Mouse (Mus musculus) neutrophil, adult 65 days (primary cell): Measurements from ENCODE around the gene Cyb5d1. TPM values are rescaled to one million over a fixed set of nuclear protein-coding genes. Genes with fewer than 3 reads are reported as not detected.

Source experiments
- total RNA-seq: library from RNA; stranded (reverse); gene quantifications from 2 replicates; pipeline ENCODE4 v1.2.4, GENCODE M21; 2023

Gene Cyb5d1
- 27.9 and 30.6 TPM in 2 replicates for total RNA-seq

GRCm38 (mm10) chr11:69395235-69395633 is at the start of gene Cyb5d1, which contains the start of gene Naa38:
TSS of gene Cyb5d1 (minus strand) at chr11:69395631.
TSS of gene Naa38 (plus strand) at chr11:69395487.

GRCm38 (mm10) chr11:69413221-69414181 is 18.1 kb upstream of the Cyb5d1 start, which contains the start of gene Kdm6b:
TSS of gene Kdm6b (minus strand) at chr11:69413675.

GRCm38 (mm10) chr11:69398059-69398458 is 2.6 kb upstream of the Cyb5d1 start, which contains the start of gene Tmem88:
TSS of gene Tmem88 (minus strand) at chr11:69398234.

GRCm38 (mm10) chr11:69369215-69369989 is 26.0 kb downstream of the Cyb5d1 start, which contains the start of gene Chd3:
TSS of gene Chd3 (minus strand) at chr11:69369406.

Other genes with a start within 250 kb of the Cyb5d1 start
- not detected in 2 replicates for gene Alox12b, start 238.6 kb downstream of the Cyb5d1 start, total RNA-seq
- gene Alox8, start 197.8 kb downstream of the Cyb5d1 start, total RNA-seq = 0.13 TPM in 1 of 2 replicates, not detected in the other
- not detected in 2 replicates for gene Gucy2e, start 158.6 kb downstream of the Cyb5d1 start, total RNA-seq
- 10.1 and 10.6 TPM in 2 replicates for gene Cntrob, start 71.9 kb downstream of the Cyb5d1 start, total RNA-seq
- gene Trappc1, start 71.7 kb downstream of the Cyb5d1 start, total RNA-seq = 39.8 and 44.7 TPM in 2 replicates
- gene Kcnab3, start 69.4 kb downstream of the Cyb5d1 start, total RNA-seq = 0.52 TPM in 1 of 2 replicates, not detected in the other
- gene Rnf227, start 55.2 kb downstream of the Cyb5d1 start, total RNA-seq = 0.66 and 0.93 TPM in 2 replicates
- gene Chd3, start 26.2 kb downstream of the Cyb5d1 start, total RNA-seq = 11.1 and 13.1 TPM in 2 replicates
- 20.3 and 25.1 TPM in 2 replicates for gene Naa38, start 144 bp downstream of the Cyb5d1 start, total RNA-seq
- gene Tmem88, start 2.6 kb upstream of the Cyb5d1 start, total RNA-seq = 3.1 and 3.2 TPM in 2 replicates
- gene Kdm6b, start 18.0 kb upstream of the Cyb5d1 start, total RNA-seq = 256 and 289 TPM in 2 replicates
- 2.1 and 6.3 TPM in 2 replicates for gene Dnah2, start 153.5 kb upstream of the Cyb5d1 start, total RNA-seq
- gene Efnb3, start 164.6 kb upstream of the Cyb5d1 start, total RNA-seq = 0.23 and 0.28 TPM in 2 replicates
- 9.3 and 11.2 TPM in 2 replicates for gene Wrap53, start 184.6 kb upstream of the Cyb5d1 start, total RNA-seq
- 33.7 and 43.7 TPM in 2 replicates for gene Trp53, start 184.7 kb upstream of the Cyb5d1 start, total RNA-seq
- not detected in 2 replicates for gene Atp1b2, start 210.3 kb upstream of the Cyb5d1 start, total RNA-seq
- not detected in 2 replicates for gene Shbg, start 222.3 kb upstream of the Cyb5d1 start, total RNA-seq
- not detected in 2 replicates for gene Sat2, start 226.4 kb upstream of the Cyb5d1 start, total RNA-seq
- gene Fxr2, start 237.4 kb upstream of the Cyb5d1 start, total RNA-seq = 43.9 and 65.2 TPM in 2 replicates